Mouse (Mus musculus): ENCODE data around the gene Zbtb46. TPM values are rescaled to one million over a fixed set of nuclear protein-coding genes. Genes with fewer than 3 reads are reported as not detected.

Zbtb46 gene
- total RNA-seq, 2 experiments from 2014 or later = 14.7 to 17.5 TPM

DNA sequence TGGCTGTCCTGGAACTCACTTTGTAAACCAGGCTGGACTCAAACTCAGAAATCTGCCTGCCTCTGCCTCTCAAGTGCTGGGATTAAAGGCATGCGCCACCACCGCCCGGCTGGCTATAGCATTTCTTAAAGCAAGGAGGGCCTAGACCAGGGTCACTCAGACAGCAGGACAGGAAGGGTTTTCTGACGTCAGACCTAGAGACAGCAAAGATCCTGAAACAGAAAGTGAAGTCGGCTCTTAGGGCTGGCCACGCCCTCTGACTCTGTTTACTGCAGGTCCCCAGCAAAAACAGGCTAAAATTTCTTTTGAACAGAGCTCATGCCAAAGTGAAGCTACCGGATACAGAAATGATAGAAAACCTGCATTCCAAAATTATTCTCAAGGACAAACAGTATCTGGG is 49.6 kb downstream of the Zbtb46 start:
- no peak for DNase-seq (ENCODE audit: low spot score in 2 of 2)

DNA sequence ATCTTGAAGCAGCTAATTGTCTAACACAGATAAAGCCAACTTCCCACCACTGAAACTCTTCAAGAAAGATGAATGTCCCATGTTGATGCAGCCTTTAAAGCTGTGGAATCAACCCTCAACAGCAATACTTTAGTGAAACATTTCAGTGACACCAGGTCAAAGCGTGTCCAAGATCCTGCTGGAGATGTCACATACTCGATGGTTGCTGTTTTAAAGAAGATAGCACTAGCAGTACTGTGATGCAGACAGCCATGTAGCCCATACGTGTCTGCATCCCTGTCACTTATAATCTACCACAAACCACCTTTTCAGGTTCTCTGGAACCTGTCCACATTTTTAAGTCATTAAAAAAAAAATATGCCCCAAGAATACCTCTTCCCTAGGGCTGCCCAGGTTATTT is 55.5 kb downstream of the Zbtb46 start:
- no peak for DNase-seq (ENCODE audit: low spot score in 2 of 2)

DNA sequence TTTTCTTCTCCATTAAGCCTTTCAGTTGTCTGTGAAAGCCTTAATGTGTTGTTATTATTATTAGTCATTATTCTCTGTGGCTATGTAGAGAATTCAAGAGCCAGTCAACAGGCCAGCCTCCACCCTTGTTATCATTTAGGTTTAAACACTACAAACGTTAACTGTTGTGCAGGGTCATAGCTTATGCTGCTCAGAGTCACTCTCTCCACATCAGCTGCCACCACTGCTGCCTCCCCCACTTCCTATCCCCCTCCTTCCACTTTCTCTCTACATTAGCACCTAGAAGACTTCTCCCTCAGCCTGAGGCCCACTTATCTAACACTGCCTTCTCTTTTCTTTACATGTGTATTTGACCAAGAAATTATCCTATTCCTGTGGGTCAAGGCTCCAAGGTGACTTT is 57.7 kb downstream of the Zbtb46 start:
- DNase-seq (ENCODE audit: low spot score in 2 of 2) = no peak

DNA sequence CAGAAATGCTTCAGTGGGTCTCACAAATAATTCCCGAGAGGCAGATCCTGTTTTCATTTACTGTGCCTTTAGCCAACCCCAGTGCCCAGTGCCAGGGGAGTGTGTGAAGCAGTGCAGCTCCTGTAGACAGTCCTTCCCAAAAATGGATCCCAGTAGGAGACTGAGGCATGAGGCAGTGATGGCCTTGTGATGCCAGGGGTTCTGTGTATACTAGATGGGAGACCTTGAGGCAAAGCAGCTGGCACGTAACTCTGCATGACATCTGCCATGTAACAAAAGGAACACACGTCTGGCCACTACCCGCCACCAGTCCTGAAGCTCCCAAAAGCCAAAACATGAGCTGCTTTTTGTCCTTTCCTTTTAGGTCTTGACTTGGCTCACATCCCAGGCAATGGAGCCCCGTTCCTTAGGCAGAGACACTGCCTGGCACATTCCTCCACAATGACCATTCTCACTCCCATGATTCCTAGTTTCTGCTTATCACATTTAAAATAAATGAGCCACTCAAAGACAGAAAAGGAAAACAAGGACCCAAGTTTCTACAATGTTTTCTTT is 61.9 kb downstream of the Zbtb46 start:
- DNase-seq (ENCODE audit: low spot score in 2 of 2) = no peak

DNA sequence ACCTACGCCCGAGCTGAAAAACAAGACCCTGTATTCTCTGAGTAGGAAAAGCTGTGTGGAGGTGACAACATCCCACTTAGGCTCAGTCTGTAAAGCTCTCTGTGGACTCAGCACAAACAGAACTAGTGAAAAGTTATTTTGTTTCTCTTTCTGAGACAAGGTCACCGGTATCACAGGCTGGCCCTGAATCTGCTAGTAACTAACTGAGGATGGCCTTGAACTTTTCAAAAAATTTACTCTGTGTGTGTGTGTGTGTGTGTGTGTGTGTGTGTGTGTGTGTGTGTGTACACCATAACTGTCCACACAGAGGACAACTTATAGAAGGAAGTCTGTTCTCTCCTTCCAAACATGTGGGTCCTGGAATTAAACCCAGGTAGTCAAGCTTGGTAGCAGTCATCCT is 65.1 kb downstream of the Zbtb46 start:
- DNase-seq (ENCODE audit: low spot score in 2 of 2) = no peak

DNA sequence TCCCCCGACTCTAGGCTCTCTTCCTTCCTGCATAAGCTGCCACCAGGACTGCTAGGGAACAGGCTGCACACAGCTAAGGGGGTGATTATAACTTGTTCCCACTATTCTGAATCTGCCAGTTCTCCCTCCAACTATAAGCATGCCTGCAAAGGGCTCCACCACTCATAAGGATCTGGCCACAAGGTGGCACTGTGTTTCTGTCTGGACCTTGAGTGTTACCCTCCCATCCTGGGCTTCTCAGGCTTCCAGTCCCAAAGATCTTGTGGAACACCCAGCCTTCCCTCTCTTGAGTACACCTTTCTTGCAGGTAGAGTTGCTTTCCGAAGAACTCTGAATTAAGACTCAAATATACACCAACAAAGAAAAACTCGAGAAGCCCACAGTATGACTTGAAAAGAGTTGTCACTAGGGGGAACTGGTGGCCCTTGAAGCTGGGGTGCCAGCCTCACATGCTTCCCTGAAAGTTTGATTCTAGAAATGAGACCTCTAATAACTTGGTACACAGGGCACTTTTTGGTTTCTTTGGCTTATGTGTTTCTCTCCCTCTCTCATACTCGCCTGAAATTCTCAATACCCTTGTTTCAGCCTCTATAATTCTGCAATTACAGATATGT is 66.5 kb downstream of the Zbtb46 start:
- peak; percentile 92 for DNase-seq (ENCODE audit: low spot score in 2 of 2)

DNA sequence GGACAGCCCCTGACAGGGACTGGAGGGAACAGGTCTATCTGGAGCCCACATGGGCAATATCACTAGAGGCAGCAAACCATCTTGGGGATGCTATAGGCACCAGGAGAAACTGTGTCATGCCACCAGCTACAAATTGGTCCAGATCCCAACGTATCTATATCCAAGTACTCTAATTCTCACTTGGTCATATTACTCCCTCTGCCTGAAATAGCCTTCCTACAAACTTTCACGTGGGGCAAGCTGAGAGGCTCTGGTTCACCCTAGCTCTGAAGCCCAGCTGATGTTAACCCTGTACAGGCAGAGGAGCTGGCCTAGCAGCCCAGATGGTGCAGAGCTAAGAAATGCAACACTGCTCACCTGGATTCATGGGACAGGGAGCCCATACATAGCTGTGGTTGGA is 67.7 kb downstream of the Zbtb46 start:
- no peak for DNase-seq (ENCODE audit: low spot score in 2 of 2)

DNA sequence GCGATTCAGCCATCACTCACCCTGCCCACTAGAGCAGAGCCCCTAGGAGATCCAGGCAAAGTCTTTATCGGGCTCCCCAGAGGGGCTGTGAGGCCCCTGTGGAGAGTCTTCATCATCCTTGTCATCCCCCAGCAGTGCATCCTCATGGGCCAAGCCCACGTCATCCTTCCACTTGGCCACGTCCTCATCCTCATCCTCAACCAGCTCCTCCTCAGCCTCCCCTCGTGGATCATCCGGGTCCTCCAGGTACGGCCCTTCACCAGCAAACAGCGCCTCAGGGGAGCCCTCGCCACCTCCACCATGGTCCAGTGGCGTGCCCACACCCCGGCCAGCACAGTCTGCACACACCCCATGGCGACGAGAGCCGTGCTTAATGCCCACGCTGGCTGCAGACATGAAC is 68.2 kb downstream of the Zbtb46 start:
- DNase-seq (ENCODE audit: low spot score in 2 of 2) = no peak

DNA sequence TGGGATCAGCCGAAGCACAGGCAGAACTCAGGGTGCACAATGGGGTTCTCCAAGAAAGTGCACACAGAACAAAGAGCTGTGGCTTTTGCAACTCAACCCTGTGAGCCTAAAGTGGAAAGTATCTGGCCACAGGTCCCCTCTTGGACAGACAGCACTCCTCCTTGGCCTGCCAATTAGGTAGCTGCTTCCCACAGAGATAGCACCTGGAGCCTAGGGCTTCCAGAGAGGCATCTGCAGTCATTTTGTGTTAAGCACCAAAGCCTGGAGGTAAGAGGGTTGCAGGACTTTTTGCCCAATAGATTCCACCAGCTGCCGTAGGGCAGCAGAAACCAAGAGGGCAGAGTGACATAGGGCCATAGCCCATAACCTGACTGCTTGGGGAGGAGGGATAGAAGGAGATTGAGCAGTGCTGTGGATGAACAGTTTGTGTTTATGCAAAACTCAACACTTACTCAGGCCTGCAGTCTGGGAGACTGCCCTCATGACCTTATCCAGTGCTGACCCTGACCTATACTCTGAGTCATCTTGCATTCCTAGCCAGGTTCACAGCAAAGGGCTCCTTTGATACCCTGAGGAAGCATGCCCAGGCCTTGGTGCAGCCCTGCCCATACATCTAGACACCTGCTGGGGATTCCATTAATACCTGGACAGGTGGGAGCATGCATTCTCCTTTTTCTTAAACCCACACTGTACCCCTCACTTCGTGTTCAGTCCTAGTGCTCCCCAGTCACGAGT is 68.9 kb downstream of the Zbtb46 start:
- DNase-seq (ENCODE audit: low spot score in 2 of 2) = no peak

DNA sequence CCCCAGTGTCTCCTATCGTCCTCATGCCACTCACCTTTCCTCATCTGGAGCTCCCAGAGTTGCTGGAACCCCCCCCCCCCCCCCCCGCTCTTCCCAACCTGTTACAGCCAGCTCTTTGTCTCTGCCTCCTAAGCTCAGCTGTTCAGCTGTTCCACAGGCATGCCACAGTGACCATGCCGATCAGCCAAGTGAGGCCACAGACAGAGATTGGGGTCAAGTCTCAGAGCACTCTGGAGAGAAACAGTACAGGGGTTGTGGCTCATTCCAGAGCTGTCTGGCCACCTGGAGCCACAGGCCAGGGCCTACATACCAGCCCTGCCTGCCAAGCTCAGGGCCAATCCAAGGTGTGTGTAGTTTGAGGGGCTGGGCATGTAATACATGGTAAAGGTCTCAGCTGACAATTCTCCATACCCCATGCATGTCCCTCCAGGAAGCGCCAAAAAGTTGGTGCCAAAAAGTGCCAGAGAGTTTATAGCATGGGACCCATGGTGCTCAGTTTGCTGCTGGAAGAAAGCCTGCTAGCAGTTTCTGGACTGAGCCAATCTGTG is 72.5 kb downstream of the Zbtb46 start:
- no peak for DNase-seq (ENCODE audit: low spot score in 2 of 2)

DNA sequence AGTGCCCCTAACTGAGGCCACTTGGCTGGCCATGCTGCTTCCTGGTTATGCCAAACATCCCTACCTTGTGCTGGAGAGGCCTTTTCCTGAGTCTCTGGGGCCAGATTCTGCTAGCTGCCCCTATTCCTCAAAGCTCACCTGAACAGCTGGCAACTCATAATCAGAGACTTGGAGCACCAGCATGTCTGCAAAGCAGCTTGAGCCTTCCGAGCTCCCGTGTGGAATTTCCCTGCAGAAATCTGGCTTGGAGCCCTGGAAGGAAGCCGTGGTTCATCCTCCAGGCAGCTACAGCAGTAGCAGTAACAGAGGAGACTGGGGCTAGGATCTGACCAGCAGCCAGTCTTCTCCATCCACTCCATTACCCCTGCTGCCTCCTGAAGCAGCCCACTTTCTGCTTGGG is 73.3 kb downstream of the Zbtb46 start:
- peak; percentile 47 to 56 for DNase-seq (ENCODE audit: low spot score in 2 of 2)

DNA sequence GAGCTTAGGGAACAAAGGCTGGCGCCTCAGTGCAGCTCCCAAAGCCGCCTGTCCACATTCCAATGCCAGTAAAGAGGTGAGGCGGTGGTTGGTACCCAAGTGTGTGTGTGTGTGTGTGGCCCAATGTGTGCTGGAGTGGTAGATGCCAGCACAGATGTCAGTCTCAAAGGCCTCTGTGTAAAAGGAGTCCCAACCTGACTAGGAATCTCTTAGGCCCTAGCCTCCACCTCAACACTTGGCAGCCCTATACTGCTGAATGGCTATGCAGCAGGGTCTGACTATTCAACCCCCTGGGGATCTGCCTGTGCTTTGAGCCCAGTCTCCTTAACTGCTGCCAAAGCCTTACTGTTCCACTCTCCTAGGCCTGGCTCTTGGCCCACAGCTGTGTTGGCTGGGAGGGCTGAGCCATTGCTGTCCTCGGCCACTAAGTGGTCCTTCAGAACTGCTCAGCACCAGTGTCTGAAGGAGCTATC is 74.3 kb downstream of the Zbtb46 start:
- DNase-seq (ENCODE audit: low spot score in 2 of 2) = peak; percentile 64 to 70

DNA sequence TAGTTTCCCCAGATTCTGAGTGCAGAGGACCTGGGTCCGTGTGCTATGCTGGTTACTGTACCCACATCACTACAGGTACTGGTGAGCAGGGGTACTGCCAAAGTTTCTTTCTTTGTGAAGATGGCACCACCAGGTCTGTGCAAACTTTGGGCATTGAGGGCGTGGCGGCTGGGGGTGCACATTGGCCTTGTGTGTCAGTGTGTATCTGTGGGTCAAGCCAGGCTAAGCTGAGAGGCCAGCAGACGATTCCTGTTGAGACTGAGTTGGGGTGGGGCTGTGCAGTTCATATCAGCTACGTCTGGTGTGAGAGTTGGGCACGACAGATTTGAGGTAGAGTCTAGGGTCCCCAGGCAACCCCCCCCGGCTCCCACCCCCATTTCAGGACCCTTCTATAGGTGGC is 74.8 kb downstream of the Zbtb46 start:
- DNase-seq (ENCODE audit: low spot score in 2 of 2) = no peak

DNA sequence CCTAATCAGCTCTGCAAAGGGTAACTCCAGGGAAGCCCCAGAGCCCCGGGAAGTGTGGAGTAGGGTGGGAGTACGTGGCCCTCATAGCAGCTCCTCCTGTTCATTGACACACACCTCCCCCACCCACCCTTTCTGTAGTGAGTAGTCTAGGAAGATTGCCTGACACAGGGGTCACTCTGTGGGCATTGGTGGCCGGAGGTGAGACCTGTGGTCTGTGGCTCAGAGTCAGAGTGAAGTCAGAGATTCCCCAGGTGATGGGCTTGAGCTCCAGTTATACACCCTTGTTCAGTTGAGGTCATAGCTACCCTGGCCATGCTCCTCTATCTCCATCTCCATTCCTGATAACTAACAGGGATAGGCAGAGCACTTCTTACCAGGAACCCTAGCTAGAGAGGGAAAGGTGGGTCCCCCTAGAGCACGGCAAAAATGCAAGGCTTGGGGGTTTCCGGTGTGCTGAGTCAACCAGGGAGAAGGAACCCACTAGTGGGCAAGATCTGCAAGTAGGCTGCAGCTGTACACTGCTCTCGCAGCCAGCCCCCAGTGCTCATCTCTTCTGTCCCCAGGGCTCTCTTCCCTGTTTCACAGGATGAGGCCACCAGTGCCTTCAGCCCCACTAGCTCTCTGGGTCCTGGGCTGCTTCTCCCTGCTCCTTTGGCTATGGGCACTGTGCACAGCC is 77.5 kb downstream of the Zbtb46 start:
- no peak for DNase-seq (ENCODE audit: low spot score in 2 of 2)

DNA sequence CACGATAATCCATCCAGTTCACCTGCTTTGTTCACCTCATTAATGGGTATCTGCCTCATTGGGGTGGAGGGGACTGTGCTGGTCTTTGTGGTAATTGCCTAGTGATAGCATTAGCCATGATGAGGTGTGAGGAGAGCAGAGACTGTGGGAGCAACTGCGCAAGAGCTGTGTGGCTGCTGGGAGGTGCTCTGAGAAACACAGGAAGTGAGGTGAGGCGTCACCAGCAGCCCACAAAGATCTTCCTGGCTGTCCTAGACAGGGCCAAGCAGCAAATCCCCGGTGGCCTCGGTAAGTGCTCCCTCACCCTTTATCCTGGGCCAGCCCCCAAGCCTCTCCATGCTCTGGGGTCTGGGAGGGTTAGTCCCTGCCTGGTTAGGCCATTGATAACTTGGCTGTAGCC is 78.1 kb downstream of the Zbtb46 start:
- DNase-seq (ENCODE audit: low spot score in 2 of 2) = no peak

DNA sequence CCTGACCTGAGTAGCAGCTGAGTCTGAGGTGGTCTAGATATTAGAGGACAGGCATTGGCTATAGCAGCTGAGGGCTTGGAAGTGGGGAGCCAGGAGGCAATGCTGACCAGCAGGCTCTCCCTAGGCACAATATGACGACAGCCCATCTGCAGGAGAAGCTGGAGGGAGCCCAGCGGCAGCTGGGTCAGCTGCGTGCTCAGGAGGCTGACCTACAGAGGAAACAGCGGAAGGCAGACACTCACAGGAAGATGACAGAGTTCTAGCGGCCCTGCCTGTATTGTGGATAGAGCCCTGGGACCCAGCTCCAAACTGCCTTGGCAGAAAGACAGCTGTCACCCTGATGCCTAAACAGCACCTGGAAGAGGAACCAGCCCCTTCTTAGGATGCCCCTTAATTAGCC is 79.0 kb downstream of the Zbtb46 start:
- no peak for DNase-seq (ENCODE audit: low spot score in 2 of 2)

DNA sequence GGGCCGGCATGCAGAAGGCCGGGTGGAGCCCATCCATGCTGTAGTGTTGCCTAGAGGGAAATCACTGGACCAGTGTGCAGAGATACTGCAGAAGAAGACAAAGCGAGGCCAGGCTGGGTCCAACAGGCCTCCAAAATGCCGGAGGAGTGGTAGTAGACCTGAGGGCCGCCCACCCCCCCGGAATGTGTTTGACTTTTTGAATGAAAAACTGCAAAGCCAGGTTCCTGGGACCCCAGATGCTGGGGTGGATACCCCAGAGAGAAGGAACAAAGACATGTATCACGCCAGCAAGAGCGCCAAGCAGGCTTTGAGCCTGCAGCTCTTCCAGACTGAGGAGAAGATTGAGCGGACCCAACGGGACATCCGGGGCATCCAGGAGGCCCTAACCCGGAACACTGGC is 79.4 kb downstream of the Zbtb46 start, which contains the start of gene Lime1:
Lime1 (plus strand) TSS at position 301 of the 400 bp plus-strand sequence.
- DNase-seq (ENCODE audit: low spot score in 2 of 2) = no peak

DNA sequence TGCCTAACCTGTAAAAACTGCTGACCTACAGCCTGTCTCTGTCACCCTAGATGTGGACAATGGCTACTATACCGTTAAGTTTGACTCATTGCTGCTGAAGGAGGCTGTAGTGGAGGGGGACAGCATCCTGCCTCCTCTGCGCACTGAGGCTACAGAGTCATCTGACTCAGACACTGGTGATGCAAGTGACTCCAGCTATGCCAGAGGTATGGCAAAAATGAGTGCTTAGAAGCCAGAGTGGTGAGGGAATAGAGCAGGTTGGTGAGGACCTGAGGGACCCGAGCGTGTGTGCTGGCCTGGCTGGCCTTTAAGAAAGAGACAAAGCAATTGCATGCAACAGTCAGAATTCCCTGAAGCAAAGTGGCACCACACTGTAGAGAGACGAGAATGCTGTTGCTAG is 80.5 kb downstream of the Zbtb46 start:
- DNase-seq (ENCODE audit: low spot score in 2 of 2) = no peak

DNA sequence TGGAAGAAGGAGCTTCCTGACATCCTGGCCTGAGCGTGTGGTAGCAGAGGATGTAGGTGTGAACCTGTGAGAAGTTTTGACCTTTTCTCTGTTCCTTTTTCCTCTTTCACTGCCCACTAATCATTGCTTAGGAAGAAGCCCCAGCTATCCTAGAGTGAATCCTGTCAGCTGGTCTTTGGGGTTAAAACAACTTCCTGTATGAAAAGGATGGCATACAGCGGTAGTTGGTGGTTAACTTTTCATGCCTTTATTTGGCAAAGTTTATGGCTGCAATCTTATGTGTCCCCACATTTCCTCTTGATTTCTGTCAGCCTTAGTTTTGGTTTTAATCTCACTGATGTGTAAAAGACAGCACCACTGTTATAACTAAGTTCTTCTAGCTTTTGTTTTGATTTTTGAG is 82.0 kb downstream of the Zbtb46 start:
- DNase-seq (ENCODE audit: low spot score in 2 of 2) = no peak

DNA sequence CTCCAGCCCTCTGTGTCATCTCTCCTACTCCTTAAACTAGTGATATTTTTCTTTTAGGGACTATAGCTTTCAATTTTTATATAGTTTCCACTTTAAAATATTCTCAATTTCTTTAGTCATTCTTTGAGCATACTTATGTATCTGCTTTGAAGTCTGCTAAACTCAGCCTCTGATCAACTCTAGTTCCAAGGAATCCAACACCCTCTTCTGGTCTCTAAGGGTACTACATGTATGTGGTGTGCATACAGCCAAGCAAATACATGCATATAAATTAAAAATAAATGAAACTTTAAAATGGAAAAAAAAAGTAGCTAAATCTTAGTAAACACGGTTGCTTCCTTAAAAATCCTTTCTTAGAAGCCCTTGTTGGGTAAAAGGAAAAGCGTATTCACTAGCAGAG is 83.4 kb downstream of the Zbtb46 start:
- DNase-seq (ENCODE audit: low spot score in 2 of 2) = no peak

DNA sequence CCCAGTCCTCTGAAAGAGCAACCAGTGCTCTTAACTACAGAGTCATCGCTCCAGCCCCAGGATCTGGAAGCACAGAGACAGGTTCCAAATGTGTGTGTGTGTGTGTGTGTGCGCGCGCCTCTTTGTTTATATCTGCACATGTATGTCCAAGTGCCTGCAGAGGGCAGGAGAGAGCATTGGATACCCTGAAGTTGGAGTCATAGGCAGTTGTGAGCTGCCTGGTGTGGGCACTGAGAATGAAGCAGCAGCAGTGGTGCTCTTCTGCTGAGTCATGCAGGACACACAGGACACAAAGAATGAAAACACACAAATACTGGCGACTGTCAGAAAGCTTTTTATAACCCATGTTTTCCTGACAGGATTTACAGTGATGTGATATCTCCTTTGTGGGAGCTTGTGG is 89.2 kb downstream of the Zbtb46 start:
- DNase-seq (ENCODE audit: low spot score in 2 of 2) = no peak

DNA sequence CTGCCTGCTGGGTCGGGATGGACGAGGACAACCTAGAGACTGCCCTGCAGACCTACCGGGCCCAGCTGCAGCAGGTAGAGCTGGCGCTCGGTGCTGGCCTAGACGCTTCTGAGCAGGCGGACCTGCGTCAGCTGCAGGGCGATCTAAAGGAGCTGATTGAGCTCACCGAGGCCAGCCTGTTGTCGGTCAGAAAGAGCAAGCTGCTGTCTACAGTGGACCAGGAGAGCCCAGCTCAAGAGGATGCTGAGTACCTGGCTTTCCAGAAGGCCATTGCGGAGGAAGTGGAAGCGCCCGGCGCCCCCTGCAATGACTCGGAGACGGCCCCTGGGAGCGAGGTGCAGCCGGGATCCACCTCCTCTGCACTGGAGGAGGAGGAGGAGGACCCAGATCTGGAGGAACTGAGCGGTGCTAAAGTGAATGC is 93.6 kb downstream of the Zbtb46 start:
- DNase-seq (ENCODE audit: low spot score in 2 of 2) = no peak

Measured in layer of hippocampus, postnatal 10 days (tissue).